Mouse (Mus musculus) forebrain, postnatal 0 days (tissue): ENCODE results near the gene Dusp1. TPM values are rescaled to one million over a fixed set of nuclear protein-coding genes. Genes with fewer than 3 reads are reported as not detected.

Source experiments
- ATAC-seq: fragments of 200-750 bp; cut with Nextera tagmentation; 2 replicates; pipeline ENCODE4 v1.8.0; 2017; ENCODE audit warnings: mild to moderate bottlenecking, moderate library complexity
- DNase-seq: peaks from one replicate; pipeline ENCODE4 v3.0.0-alpha.2; 2015
- H3K27ac ChIP-seq: fragments of 300-500 bp; sonication (generic); 2 replicates; pipeline ENCODE4 v1.5.1; 2014; ENCODE audit warnings: low read depth, mild to moderate bottlenecking, antibody characterized with exemption, low read length, moderate library complexity, mixed read lengths
- H3K27me3 ChIP-seq: fragments of 300-500 bp; sonication (generic); 2 replicates; pipeline ENCODE4 v1.6.1; 2014; ENCODE audit warnings: mild to moderate bottlenecking, low read length, mixed read lengths; ENCODE audit not compliant: insufficient read depth
- H3K36me3 ChIP-seq: fragments of 300-500 bp; sonication (generic); 2 replicates; pipeline ENCODE4 v1.6.1; 2014; ENCODE audit warnings: mild to moderate bottlenecking, moderate library complexity; ENCODE audit not compliant: insufficient read depth
- H3K4me1 ChIP-seq: fragments of 300-500 bp; sonication (generic); 2 replicates; pipeline ENCODE4 v1.6.1; 2014; ENCODE audit warnings: antibody characterized with exemption; ENCODE audit not compliant: insufficient read depth
- H3K4me2 ChIP-seq: fragments of 300-500 bp; sonication (generic); 2 replicates; pipeline ENCODE4 v1.6.1; 2014; ENCODE audit warnings: low read depth, mild to moderate bottlenecking, moderate library complexity
- H3K4me3 ChIP-seq: fragments of 300-500 bp; sonication (generic); 2 replicates; pipeline ENCODE4 v1.5.1; 2014; ENCODE audit warnings: low read depth, low read length, mixed read lengths
- H3K9ac ChIP-seq: fragments of 300-500 bp; sonication (generic); 2 replicates; pipeline ENCODE4 v1.6.1; 2014; ENCODE audit warnings: mild to moderate bottlenecking
- H3K9me3 ChIP-seq: fragments of 300-500 bp; sonication (generic); 2 replicates; pipeline ENCODE4 v1.6.1; 2016; ENCODE audit warnings: low read length
- CTCF ChIP-seq: sonication (generic); IDR thresholded peaks from 2 replicates; pipeline ENCODE4 v1.5.1; 2016; ENCODE audit warnings: antibody characterized with exemption, control low read depth, low read depth
- WGBS: fragments of 180-500 bp; shearing (Covaris S2); extraction: QIAGEN DNeasy Blood & Tissue Kit; methylation state at CpG from one replicate; pipeline ENCODE4 v1.1.7; 2014; 5-methylcytosine and 5-hydroxymethylcytosine counted together
- polyA plus RNA-seq: library from polyadenylated mRNA; unstranded; fragments of >200 nt; fragmentation: Nextera tagmentation; extraction: Ambion mirVana; gene quantifications from 2 replicates; pipeline ENCODE4 v1.2.1, GENCODE M21; 2015
- total RNA-seq: library from RNA; depleted of rRNA; stranded (reverse); fragments of >200 nt; gene quantifications from 2 replicates; pipeline ENCODE4 v1.2.3, GENCODE M21; 2014

Gene Dusp1
- total and polyA plus RNA-seq, 2 experiments from 2014 or later, result 36.0 to 41.0 TPM

- DNase-seq (no peak), ATAC-seq (no peak)
- no peak overlapping the region for H3K9ac ChIP-seq
- no peak overlapping the region for H3K4me3 ChIP-seq
- H3K27ac ChIP-seq, result 0 out of 2 replicates have a peak overlapping the region, but pooled peaks have one; percentile 29
- no peaks in the 10 kb centered on the region for H3K27me3 ChIP-seq
- 78% methylated on average over 8 of the region's 8 CpGs for WGBS
- no peaks in the 10 kb centered on the region for H3K4me1 ChIP-seq
- no peaks in the 10 kb centered on the region for H3K9me3 ChIP-seq
- H3K36me3 ChIP-seq, result peaks cover under 1% of the 10 kb centered on the region; the same call in 1 of the 2 replicates
- TF ChIP-seq CTCF, result no peak
- no peak overlapping the region for H3K4me2 ChIP-seq
Measured at GRCm38 (mm10) chr17:26603311-26603710, 41.4 kb upstream of the Dusp1 start.

- Histone ChIP-seq H3K4me1 (no peaks in the 10 kb centered on the region), H3K4me2 (no peak overlapping the region), H3K27ac (no peak overlapping the region), H3K27me3 (no peaks in the 10 kb centered on the region), H3K36me3 (no peaks in the 10 kb centered on the region; the same call in 1 of the 2 replicates), H3K9me3 (no peaks in the 10 kb centered on the region), H3K9ac (no peak overlapping the region), H3K4me3 (no peak overlapping the region)
- 74% methylated on average over 12 of the region's 12 CpGs for WGBS
- ATAC-seq (no peak), DNase-seq (no peak)
- no peak for TF ChIP-seq CTCF
Measured at GRCm38 (mm10) chr17:26602371-26602885, 40.5 kb upstream of the Dusp1 start.

GRCm38 (mm10) chr17:26601926-26602325 lies 40.0 kb upstream of the Dusp1 start:
- DNase-seq, result no peak
- no peak overlapping the region for H3K27ac ChIP-seq
- TF ChIP-seq CTCF, result no peak
- no peak overlapping the region for H3K9ac ChIP-seq
- no peak overlapping the region for H3K4me3 ChIP-seq
- ATAC-seq, result no peak
- 0 out of 2 replicates have a peak, but pooled peaks cover 2% of the 10 kb centered on the region for H3K4me1 ChIP-seq
- H3K9me3 ChIP-seq, result no peaks in the 10 kb centered on the region
- H3K4me2 ChIP-seq, result no peak overlapping the region
- no peaks in the 10 kb centered on the region for H3K27me3 ChIP-seq
- no peaks in the 10 kb centered on the region; the same call in 1 of the 2 replicates for H3K36me3 ChIP-seq
- WGBS, result 57% methylated on average over 6 of the region's 6 CpGs

GRCm38 (mm10) chr17:26601514-26601913 lies 39.6 kb upstream of the Dusp1 start:
- Histone ChIP-seq H3K4me2 (no peak overlapping the region), H3K9ac (no peak overlapping the region), H3K27ac (no peak overlapping the region), H3K27me3 (no peaks in the 10 kb centered on the region), H3K36me3 (no peaks in the 10 kb centered on the region; the same call in 1 of the 2 replicates), H3K9me3 (no peaks in the 10 kb centered on the region), H3K4me1 (peaks cover 4% of the 10 kb centered on the region; the same call in 1 of the 2 replicates), H3K4me3 (no peak overlapping the region)
- DNase-seq, result no peak
- TF ChIP-seq CTCF, result no peak
- no peak for ATAC-seq
- 74% methylated on average over 6 of the region's 6 CpGs for WGBS

DNA sequence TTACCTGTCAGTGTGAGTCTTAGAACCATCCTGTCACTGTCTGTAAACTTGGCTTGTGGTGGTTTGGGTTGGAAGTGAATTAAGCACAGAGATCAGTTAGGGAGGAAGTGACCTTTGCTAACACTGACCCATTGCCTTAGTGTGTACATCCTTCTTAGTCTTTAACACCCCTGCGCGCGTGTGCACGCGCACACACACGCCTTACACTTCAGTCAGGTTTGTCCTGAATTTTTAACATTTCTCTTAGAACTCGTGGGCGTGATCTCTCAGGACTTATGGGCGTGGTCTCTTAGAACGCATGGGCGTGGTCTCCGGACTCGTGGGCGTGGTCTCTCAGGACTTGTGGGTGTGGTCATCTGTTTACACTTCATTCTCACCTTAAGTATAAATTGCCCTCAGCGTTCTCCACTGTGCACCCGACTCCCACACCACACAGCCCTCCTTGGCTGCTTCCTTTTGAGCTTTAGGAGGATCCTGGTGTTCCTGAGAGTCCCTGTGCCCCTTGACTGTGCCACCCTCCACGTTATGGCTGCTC lies 39.1 kb upstream of the Dusp1 start:
- Histone ChIP-seq H3K9ac (no peak overlapping the region), H3K9me3 (no peaks in the 10 kb centered on the region), H3K36me3 (no peaks in the 10 kb centered on the region; the same call in 1 of the 2 replicates), H3K27me3 (no peaks in the 10 kb centered on the region), H3K27ac (no peak overlapping the region), H3K4me1 (peaks cover 9% of the 10 kb centered on the region; the same call in 1 of the 2 replicates), H3K4me3 (no peak overlapping the region), H3K4me2 (no peak overlapping the region)
- 73% methylated on average over 17 of the region's 17 CpGs for WGBS
- ATAC-seq, result no peak
- no peak for DNase-seq
- no peak for TF ChIP-seq CTCF

DNA sequence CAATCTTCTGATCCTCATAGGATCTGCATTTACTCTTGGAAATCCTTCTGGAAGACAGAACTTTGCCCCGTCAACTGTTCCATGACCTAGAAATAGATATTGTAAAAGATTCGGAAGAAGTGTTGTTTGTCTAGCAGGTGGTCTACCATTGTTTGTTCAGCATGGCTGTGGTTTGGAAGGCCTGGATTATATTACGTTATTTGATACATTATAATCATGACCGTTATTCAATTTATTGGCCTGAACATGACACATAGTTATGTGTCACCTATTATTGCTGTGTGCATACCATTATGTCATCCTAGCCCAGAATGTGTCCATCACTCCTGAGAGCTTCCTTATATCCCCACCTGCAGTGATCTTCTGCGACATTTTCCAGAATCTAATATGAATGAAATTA lies 36.9 kb upstream of the Dusp1 start:
- no peak for TF ChIP-seq CTCF
- Histone ChIP-seq H3K27me3 (no peaks in the 10 kb centered on the region), H3K36me3 (no peaks in the 10 kb centered on the region; the same call in 1 of the 2 replicates), H3K4me1 (peaks cover 11% of the 10 kb centered on the region; the same call in 1 of the 2 replicates), H3K9ac (no peak overlapping the region), H3K9me3 (no peaks in the 10 kb centered on the region), H3K4me2 (no peak overlapping the region), H3K4me3 (no peak overlapping the region), H3K27ac (no peak overlapping the region)
- no peak for DNase-seq
- WGBS, result 94% methylated on average over 5 of the region's 5 CpGs
- ATAC-seq, result no peak

- Histone ChIP-seq H3K9ac (no peak overlapping the region), H3K9me3 (no peaks in the 10 kb centered on the region), H3K27me3 (no peaks in the 10 kb centered on the region), H3K36me3 (peaks cover 4% of the 10 kb centered on the region; the same call in 1 of the 2 replicates), H3K4me2 (no peak overlapping the region), H3K4me3 (no peak overlapping the region), H3K27ac (peak overlapping the region; percentile 50; the same call in 1 of the 2 replicates), H3K4me1 (peaks cover 11% of the 10 kb centered on the region; the same call in 1 of the 2 replicates)
- ATAC-seq (no peak), DNase-seq (no peak)
- TF ChIP-seq CTCF, result no peak
- 81% methylated on average over 6 of the region's 6 CpGs for WGBS
Measured at GRCm38 (mm10) chr17:26596856-26597481, 35.0 kb upstream of the Dusp1 start.
